In the genomic region with DNA sequence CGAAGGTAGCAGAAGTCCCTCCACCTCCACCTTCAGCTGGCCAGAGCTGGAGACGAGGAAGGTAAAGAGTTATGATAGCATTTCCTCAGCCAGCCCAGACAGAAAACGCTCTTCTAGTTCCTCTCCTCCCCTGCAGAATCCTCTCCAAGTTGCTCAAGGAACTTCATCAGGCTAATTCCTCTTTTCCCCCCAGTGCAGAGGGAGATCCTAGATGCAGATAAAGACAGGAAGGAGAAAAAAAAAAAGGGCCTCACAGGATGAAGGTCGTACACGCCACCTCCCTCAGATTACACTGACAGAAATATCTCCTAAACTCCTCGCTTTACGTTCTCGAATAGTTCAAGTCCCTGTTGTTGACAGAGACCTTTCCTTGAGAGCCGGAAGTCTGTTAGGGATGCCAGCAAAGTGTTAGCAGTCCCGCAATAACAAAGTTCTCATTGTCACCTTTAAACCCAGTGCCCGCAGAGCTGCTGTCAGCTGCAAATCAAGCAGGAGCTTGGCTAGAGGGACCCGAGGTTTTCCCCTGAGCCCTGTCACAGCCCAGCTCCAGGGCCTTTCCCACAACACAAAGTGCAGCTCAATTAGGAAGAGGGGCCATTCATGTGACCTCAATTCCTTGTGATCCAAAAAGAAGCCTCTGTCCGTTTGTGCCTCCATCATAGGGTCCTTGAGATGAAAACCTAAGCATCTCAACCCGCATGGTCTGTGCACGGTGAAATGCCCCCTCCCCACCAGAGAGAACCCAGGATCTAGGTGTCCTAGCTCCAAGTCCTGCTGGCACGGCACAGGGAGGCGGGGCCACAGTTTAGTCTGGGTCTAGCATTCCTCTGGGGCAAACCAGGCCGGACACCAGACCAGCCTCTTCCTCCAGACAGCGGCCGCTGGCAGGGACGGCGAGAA, we compare ENCODE assay signal across 8 mouse cellular contexts. TPM values are rescaled to one million over a fixed set of nuclear protein-coding genes. Genes with fewer than 3 reads are reported as not detected.
DNase-seq lines count a peak whose midpoint lies in the region; ATAC-seq and TF ChIP-seq lines count a peak whose summit lies in the region.

No protein-coding gene starts in this region.

- H3K4me3 ChIP-seq in hindbrain, embryonic 15.5 days: peak overlapping the region; percentile 98
- peak overlapping the region; percentile 77 for H3K4me3 ChIP-seq in liver, adult 2 months (ENCODE audit: insufficient read depth, low read depth, low read length)
- H3K4me3 ChIP-seq in midbrain, postnatal 0 days (ENCODE audit: low read depth, low read length): peak overlapping the region; percentile 91

- H3K4me2 ChIP-seq in hindbrain, embryonic 15.5 days: peak overlapping the region; percentile 71
- peak overlapping the region; percentile 73 for H3K4me2 ChIP-seq in midbrain, postnatal 0 days (ENCODE audit: low read depth, low read length, poor library complexity, severe bottlenecking)

- H3K9ac ChIP-seq in hindbrain, embryonic 15.5 days: peak overlapping the region; percentile 99
- peak overlapping the region; percentile 78 for H3K9ac ChIP-seq in liver, adult 2 months (ENCODE audit: low read depth, low read length)
- H3K9ac ChIP-seq in midbrain, postnatal 0 days (replicated peaks; ENCODE audit: low read length, poor library complexity, severe bottlenecking): peak overlapping the region; percentile 100

- H3K9me3 ChIP-seq in hindbrain, embryonic 15.5 days: no peaks in the 10 kb centered on the region
- no peaks in the 10 kb centered on the region for H3K9me3 ChIP-seq in midbrain, postnatal 0 days (ENCODE audit: low read length)

- TF ChIP-seq CTCF in liver, adult 2 months (IDR thresholded peaks at IDR 0.05; ENCODE audit: low read depth, low read length): no peak
- no peak for TF ChIP-seq CTCF in midbrain, postnatal 0 days (IDR thresholded peaks at IDR 0.05)

- no peaks in the 10 kb centered on the region for H3K79me2 ChIP-seq in liver, adult 2 months (ENCODE audit: control insufficient read depth, insufficient read depth, low read length)

- no peak for TF ChIP-seq POLR2A in liver, adult 2 months (IDR thresholded peaks at IDR 0.05; ENCODE audit: extremely low read depth, insufficient read depth, low read length)

- 23% methylated on average over 22 of the region's 22 CpGs for WGBS in hindbrain, embryonic 15.5 days
- 32% methylated on average over 22 of the region's 22 CpGs for WGBS in liver, adult 2 months
- whole genome bisulfite sequencing in midbrain, postnatal 0 days: 21% methylated on average over 22 of the region's 22 CpGs

- peak overlapping the region; percentile 95 for H3K27ac ChIP-seq in hindbrain, embryonic 15.5 days (replicated peaks)
- H3K27ac ChIP-seq in liver, adult 2 months (replicated peaks; ENCODE audit: insufficient read depth, low read depth, low read length): no peak overlapping the region
- peak overlapping the region; percentile 92 for H3K27ac ChIP-seq in midbrain, postnatal 0 days (ENCODE audit: low read depth, low read length)

- H3K4me1 ChIP-seq in hindbrain, embryonic 15.5 days (replicated peaks): peaks cover 42% of the 10 kb centered on the region
- H3K4me1 ChIP-seq in liver, adult 2 months (ENCODE audit: control insufficient read depth, insufficient read depth, low read length): no peaks in the 10 kb centered on the region
- H3K4me1 ChIP-seq in midbrain, postnatal 0 days (ENCODE audit: insufficient read depth, low read length): peaks cover 6% of the 10 kb centered on the region; the same call in 1 of the 2 replicates

- ATAC-seq in hindbrain, embryonic 15.5 days (ENCODE audit: low FRiP score, low read depth): peak; percentile 39
- peak; percentile 29 for ATAC-seq in midbrain, postnatal 0 days (ENCODE audit: low FRiP score)

- H3K36me3 ChIP-seq in hindbrain, embryonic 15.5 days: peaks cover 33% of the 10 kb centered on the region
- no peaks in the 10 kb centered on the region for H3K36me3 ChIP-seq in liver, adult 2 months (ENCODE audit: control insufficient read depth, insufficient read depth, low read length)
- H3K36me3 ChIP-seq in midbrain, postnatal 0 days (ENCODE audit: insufficient read depth, low read length): peaks cover 42% of the 10 kb centered on the region

- no peaks in the 10 kb centered on the region for H3K27me3 ChIP-seq in hindbrain, embryonic 15.5 days
- H3K27me3 ChIP-seq in liver, adult 2 months (ENCODE audit: control insufficient read depth, insufficient read depth, low read length): no peaks in the 10 kb centered on the region
- no peaks in the 10 kb centered on the region for H3K27me3 ChIP-seq in midbrain, postnatal 0 days (ENCODE audit: insufficient read depth, low read length)

- peak; percentile 61 to 82 for DNase-seq in spleen, postnatal 4 days (ENCODE audit: low spot score in 2 of 2)
- no peak for DNase-seq in spleen, adult 18-20 months
- peak; percentile 71 to 77 for DNase-seq in cerebellum, postnatal 14 days
- peak; percentile 58 to 62 for DNase-seq in gastrocnemius, adult 8-10 months (ENCODE audit: low spot score in 2 of 2)
- DNase-seq in liver, adult 2 months (ENCODE audit: extremely low read depth, low read depth, low spot score): no peak
- DNase-seq in midbrain, postnatal 0 days (ENCODE audit: low spot score): no peak
- DNase-seq in left cerebral cortex, postnatal 25 days (ENCODE audit: low spot score in 2 of 2): no peak

- intact Hi-C loops in left cerebral cortex, postnatal 25 days (cut with DNase I): no loop called here

RNA-seq across cellular contexts. Expression of gene Dtx3, which starts 0.8 kb away (rescaled TPM):
- 10 to 100 TPM; 22.1 to 27.1 (median 23.2) TPM for total RNA-seq in gastrocnemius, adult 8-10 months (2022)
- polyA plus RNA-seq in hindbrain, embryonic 15.5 days (2015; fragmentation: Nextera tagmentation; extraction: Ambion mirVana): 240 and 266 TPM in 2 replicates
- total RNA-seq in liver, adult 2 months (2014; rRNA removed): 1.5 and 1.8 TPM in 2 replicates
- 5.2 and 10.0 TPM in 2 replicates for polyA plus RNA-seq in liver, adult 2 months (2012; rRNA removed)
- total RNA-seq in midbrain, postnatal 0 days (2014; rRNA removed): 258 and 275 TPM in 2 replicates
- polyA plus RNA-seq in midbrain, postnatal 0 days (2015; fragmentation: Nextera tagmentation; extraction: Ambion mirVana): 205 and 217 TPM in 2 replicates
- 100 to 1,000 TPM; 210 TPM for total RNA-seq in left cerebral cortex, postnatal 25 days (2021)

RNA-seq across cellular contexts. Expression of gene Arhgef25, which starts 4.8 kb away (rescaled TPM):
- 10 to 100 TPM in 1 of 4 experiments, 1 to 10 TPM in 3; 7.1 to 12.1 (median 9.0) TPM for total RNA-seq in gastrocnemius, adult 8-10 months (2022)
- polyA plus RNA-seq in hindbrain, embryonic 15.5 days (2015; fragmentation: Nextera tagmentation; extraction: Ambion mirVana): 27.3 and 30.3 TPM in 2 replicates
- total RNA-seq in liver, adult 2 months (2014; rRNA removed): 0.83 and 0.87 TPM in 2 replicates
- 0.91 and 1.4 TPM in 2 replicates for polyA plus RNA-seq in liver, adult 2 months (2012; rRNA removed)
- 47.6 and 48.8 TPM in 2 replicates for total RNA-seq in midbrain, postnatal 0 days (2014; rRNA removed)
- polyA plus RNA-seq in midbrain, postnatal 0 days (2015; fragmentation: Nextera tagmentation; extraction: Ambion mirVana): 13.5 and 15.4 TPM in 2 replicates
- 100 to 1,000 TPM; 142 to 156 TPM for total RNA-seq in left cerebral cortex, postnatal 25 days (2021)

RNA-seq across cellular contexts. Expression of gene Slc26a10, which starts 14.2 kb away (rescaled TPM):
- total RNA-seq in gastrocnemius, adult 8-10 months (2022): 1 to 10 TPM; 1.8 to 4.1 (median 2.7) TPM
- 0.91 and 1.0 TPM in 2 replicates for polyA plus RNA-seq in hindbrain, embryonic 15.5 days (2015; fragmentation: Nextera tagmentation; extraction: Ambion mirVana)
- 1.3 and 3.1 TPM in 2 replicates for total RNA-seq in liver, adult 2 months (2014; rRNA removed)
- polyA plus RNA-seq in liver, adult 2 months (2012; rRNA removed): 4.1 and 5.8 TPM in 2 replicates
- total RNA-seq in midbrain, postnatal 0 days (2014; rRNA removed): 0.05 TPM in 2 replicates
- 0.80 TPM in 2 replicates for polyA plus RNA-seq in midbrain, postnatal 0 days (2015; fragmentation: Nextera tagmentation; extraction: Ambion mirVana)
- total RNA-seq in left cerebral cortex, postnatal 25 days (2021): 1 to 10 TPM; 2.4 to 4.1 TPM

RNA-seq across cellular contexts. Expression of gene Pip4k2c, which starts 16.7 kb away (rescaled TPM):
- 1 to 10 TPM; 7.6 to 8.8 (median 8.4) TPM for total RNA-seq in gastrocnemius, adult 8-10 months (2022)
- polyA plus RNA-seq in hindbrain, embryonic 15.5 days (2015; fragmentation: Nextera tagmentation; extraction: Ambion mirVana): 19.1 and 19.6 TPM in 2 replicates
- 8.9 and 10.7 TPM in 2 replicates for total RNA-seq in liver, adult 2 months (2014; rRNA removed)
- 13.0 and 13.9 TPM in 2 replicates for polyA plus RNA-seq in liver, adult 2 months (2012; rRNA removed)
- total RNA-seq in midbrain, postnatal 0 days (2014; rRNA removed): 17.0 and 18.3 TPM in 2 replicates
- polyA plus RNA-seq in midbrain, postnatal 0 days (2015; fragmentation: Nextera tagmentation; extraction: Ambion mirVana): 14.5 and 15.1 TPM in 2 replicates
- total RNA-seq in left cerebral cortex, postnatal 25 days (2021): 10 to 100 TPM; 95.2 to 95.6 TPM

RNA-seq across cellular contexts. Expression of gene B4galnt1, which starts 29.7 kb away (rescaled TPM):
- total RNA-seq in gastrocnemius, adult 8-10 months (2022): under 1 TPM; 0.29 to 0.70 (median 0.38) TPM
- polyA plus RNA-seq in hindbrain, embryonic 15.5 days (2015; fragmentation: Nextera tagmentation; extraction: Ambion mirVana): 54.0 and 74.6 TPM in 2 replicates
- total RNA-seq in liver, adult 2 months (2014; rRNA removed): 21.9 and 36.3 TPM in 2 replicates
- 85.0 and 89.8 TPM in 2 replicates for polyA plus RNA-seq in liver, adult 2 months (2012; rRNA removed)
- 126 and 134 TPM in 2 replicates for total RNA-seq in midbrain, postnatal 0 days (2014; rRNA removed)
- 86.8 and 88.6 TPM in 2 replicates for polyA plus RNA-seq in midbrain, postnatal 0 days (2015; fragmentation: Nextera tagmentation; extraction: Ambion mirVana)
- total RNA-seq in left cerebral cortex, postnatal 25 days (2021): 100 to 1,000 TPM; 111 to 116 TPM

Comparison
In these comparisons a context has a peak if more than half of its experiments do, and no peak if none do; other contexts are left out.
1. DNase-seq: peak in spleen, postnatal 4 days (2 of 2), cerebellum, postnatal 14 days (2 of 2) and gastrocnemius, adult 8-10 months (2 of 2); none in spleen, adult 18-20 months (0 of 2), liver, adult 2 months (single experiment), midbrain, postnatal 0 days (single experiment) and left cerebral cortex, postnatal 25 days (0 of 2).
2. Peak in every context shown above with its lines, with median percentiles within 50 percentile points of each other: H3K4me3 ChIP-seq and H3K9ac ChIP-seq.